Mouse (Mus musculus) brain, embryonic 14.5 days (tissue): ENCODE measurements around the gene Trpc5.

Experiments
- CTCF ChIP-seq: fragments of 200-500 bp; IDR thresholded peaks from 2 replicates; pipeline ENCODE4 v1.5.1; 2012; ENCODE audit warnings: inconsistent platforms, mild to moderate bottlenecking, moderate library complexity, borderline replicate concordance; ENCODE audit not compliant: insufficient read depth, insufficient read length; ENCODE audit errors: extremely low read depth
- POLR2A ChIP-seq: fragments of 200-500 bp; IDR thresholded peaks from 2 replicates; pipeline ENCODE4 v1.6.1; 2012; ENCODE audit warnings: mild to moderate bottlenecking, inconsistent platforms, borderline replicate concordance; ENCODE audit not compliant: poor library complexity, insufficient read depth, insufficient read length, severe bottlenecking; ENCODE audit errors: extremely low read depth

DNA sequence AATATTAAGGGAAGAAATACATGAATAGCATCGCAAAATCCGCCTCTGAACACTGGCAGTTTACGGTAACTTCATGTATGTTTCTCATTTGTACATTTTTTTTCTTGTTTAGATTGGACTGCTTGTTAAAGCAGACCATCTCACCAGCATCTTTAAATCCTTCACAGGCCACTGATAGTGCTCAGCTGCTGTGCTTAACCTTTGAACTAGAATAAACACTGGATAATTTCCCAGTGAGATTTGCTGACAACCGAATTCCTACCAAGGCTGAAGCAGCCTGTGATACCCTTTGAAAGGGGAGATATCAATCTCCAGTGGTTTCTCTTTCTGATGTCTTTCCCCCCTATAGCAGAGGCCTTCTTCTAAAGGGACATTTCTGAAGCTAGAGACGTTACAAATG, 279.9 kb downstream of the Trpc5 start:
- TF ChIP-seq CTCF, result no peak
- no peak for TF ChIP-seq POLR2A
